Mouse (Mus musculus) thymus, postnatal 0 days (tissue): ENCODE results near the gene Col6a4. TPM values are rescaled to one million over a fixed set of nuclear protein-coding genes. Genes with fewer than 3 reads are reported as not detected.

ENCODE experiments used
- DNase-seq: peaks from one replicate; pipeline ENCODE4 v3.0.0-alpha.2; 2015; ENCODE audit warnings: low spot score
- polyA plus RNA-seq: library from polyadenylated mRNA; unstranded; fragments of >200 nt; fragmentation: Nextera tagmentation; extraction: Ambion mirVana; gene quantifications from 2 replicates; pipeline ENCODE4 v1.2.1, GENCODE M21; 2015

Gene Col6a4
- polyA plus RNA-seq, 1 experiment from 2014 or later = 0.34 TPM

- no peak for DNase-seq
Observed at GRCm38 (mm10) chr9:105970901-105971300, 125.7 kb downstream of the Col6a4 start.

GRCm38 (mm10) chr9:105967976-105968375 lies 128.6 kb downstream of the Col6a4 start:
- DNase-seq = no peak

DNA sequence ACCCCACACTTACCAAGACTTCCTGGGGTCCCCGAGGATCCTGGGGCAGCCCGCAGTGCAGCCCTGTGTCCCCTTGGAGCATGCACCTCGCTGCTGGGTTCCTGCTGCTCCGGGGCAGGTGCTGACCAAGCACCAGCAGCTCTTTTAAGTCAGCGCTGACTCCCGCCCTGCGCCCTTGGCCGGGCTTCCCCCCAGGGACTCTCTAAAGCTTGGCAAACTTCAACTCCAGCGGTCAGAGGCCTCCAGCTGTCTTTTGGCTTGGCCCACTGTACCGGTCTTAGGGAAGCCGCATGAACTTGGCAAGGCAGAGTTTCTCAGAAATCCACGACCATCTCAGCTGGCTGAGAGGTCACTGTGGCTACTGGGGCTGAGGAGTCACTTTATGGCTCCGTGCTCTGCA lies 136.1 kb downstream of the Col6a4 start, which contains the start of gene Col6a5:
Col6a5 (minus strand) TSS at position 111 of the 400 bp plus-strand sequence.
- no peak for DNase-seq

DNA sequence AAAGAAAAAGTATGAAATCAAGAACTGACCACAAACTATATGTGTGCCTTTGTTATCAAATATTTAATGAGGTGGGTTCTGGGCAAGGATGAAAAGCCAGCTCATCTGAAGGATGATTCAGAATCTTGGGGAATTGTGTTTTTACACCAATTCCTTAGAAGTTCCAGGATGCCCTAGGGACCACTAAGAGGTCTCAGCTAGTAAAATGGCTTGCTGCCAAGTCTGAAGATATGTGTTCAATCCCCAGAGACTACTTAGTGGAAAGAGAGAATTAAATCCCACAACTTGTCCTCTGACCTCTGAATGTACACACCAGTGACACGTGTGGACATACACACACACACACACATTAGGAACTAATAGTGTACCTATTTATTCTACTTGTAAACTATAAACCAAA lies 137.5 kb downstream of the Col6a4 start:
- no peak for DNase-seq

DNA sequence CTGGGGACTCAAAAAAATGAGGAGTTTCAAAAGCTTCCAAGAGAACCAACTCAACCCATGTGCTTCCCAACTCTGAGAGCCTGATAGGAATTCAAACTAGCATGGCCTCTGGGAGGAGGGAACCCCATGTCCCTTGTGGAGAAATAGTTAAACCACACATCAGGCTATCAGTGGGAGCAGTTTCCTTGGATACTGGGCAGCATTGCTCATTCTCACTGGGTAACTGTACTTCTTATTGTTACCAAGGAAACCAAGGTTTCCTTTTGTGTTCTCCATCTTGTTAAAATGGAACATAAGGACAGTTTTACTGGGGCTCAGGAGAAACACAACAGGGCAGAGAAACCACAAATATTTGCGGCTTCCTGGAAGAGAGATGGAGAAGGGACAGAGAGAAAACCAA lies 146.8 kb downstream of the Col6a4 start:
- DNase-seq = no peak

DNA sequence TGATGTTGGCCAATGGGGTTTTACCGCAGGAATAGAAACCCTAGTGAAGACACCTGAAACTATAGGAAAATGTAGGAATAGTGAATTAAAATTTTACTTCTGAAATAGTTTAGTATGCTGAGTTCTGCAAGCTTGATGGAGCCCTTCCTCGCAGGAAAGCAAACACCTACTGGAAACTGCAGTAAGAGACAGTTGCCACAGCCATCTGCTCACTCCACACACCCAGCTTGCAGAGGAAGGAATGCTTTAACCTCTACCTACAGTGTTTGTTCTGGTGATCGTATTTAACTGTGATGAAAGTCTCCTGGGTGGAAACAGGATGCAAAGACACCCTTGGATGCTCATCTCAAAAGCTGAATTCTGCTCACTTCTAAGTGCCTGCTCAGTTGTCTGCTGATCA lies 149.0 kb downstream of the Col6a4 start:
- DNase-seq = no peak

Other genes with a start within 250 kb of the Col6a4 start
- gene Col6a5, start 136.1 kb downstream of the Col6a4 start, polyA plus RNA-seq = 0.28 and 0.42 TPM in 2 replicates
- gene Glyctk, start 61.4 kb upstream of the Col6a4 start, polyA plus RNA-seq = 3.8 and 4.3 TPM in 2 replicates
- gene Wdr82, start 74.1 kb upstream of the Col6a4 start, polyA plus RNA-seq = 19.1 and 20.5 TPM in 2 replicates
- gene Ppm1m, start 103.0 kb upstream of the Col6a4 start, polyA plus RNA-seq = 21.0 and 21.4 TPM in 2 replicates
- gene Twf2, start 106.3 kb upstream of the Col6a4 start, polyA plus RNA-seq = 138 and 141 TPM in 2 replicates
- gene Tlr9, start 125.8 kb upstream of the Col6a4 start, polyA plus RNA-seq = 0.12 and 0.30 TPM in 2 replicates
- gene Alas1, start 151.9 kb upstream of the Col6a4 start, polyA plus RNA-seq = 80.1 and 93.8 TPM in 2 replicates
- gene Poc1a, start 184.3 kb upstream of the Col6a4 start, polyA plus RNA-seq = 35.6 and 37.2 TPM in 2 replicates